Mouse (Mus musculus) kidney, postnatal 25 days (tissue): Measurements from ENCODE around the gene Rsph10b.
"Not testable (repeated sequence)": the region's sequence is repeated elsewhere in the genome, so short reads cannot be mapped to it uniquely, and the experiment has no call there.

Source experiments
- DNase-seq, 2 experiments: peaks; one replicate each; pipeline ENCODE4 v3.0.0; 2021; ENCODE audit warnings: mixed read lengths in 2 of 2

Rsph10b gene

GRCm38 (mm10) chr5:143994632-143995365 lies 62.0 kb downstream of the Rsph10b start:
- DNase-seq, result no peak

- peak in 1 of 2 experiments; percentile 26 for DNase-seq
Measured at GRCm38 (mm10) chr5:143999409-143999808, 66.6 kb downstream of the Rsph10b start.

DNA sequence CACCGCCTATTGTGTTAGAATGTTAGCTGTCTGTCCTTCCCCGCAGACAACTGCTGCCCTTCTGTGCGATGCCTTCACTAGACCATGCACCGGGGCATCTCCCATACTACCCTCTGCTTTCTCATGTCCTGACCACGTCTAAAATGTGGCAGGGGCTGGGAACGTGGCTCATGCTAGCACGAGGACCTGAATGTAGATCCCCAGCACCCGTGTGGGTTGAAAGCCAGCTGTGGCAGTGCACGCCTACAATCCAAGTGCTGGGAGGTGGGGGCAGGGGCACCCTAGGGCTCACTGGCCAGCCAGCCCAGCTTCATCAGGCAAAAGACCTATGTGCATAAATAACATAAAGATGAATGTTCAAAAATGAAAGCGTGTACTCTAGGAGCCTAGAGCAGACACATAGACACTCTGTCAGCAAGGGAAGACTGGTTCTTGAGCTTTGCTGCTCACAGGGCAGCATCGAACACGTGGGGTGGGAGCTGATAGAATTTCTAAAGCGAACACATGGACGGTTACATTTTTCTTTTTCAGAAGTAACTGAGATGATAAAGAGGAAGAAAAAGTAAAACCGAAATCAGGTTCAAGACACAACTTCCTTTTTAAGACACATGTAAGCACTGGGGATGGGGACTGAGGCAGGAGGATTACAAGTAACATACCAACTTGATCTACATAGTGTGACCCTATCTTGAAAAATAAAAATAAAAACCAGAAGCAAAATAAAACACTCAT lies 69.8 kb downstream of the Rsph10b start:
- no peak for DNase-seq

DNA sequence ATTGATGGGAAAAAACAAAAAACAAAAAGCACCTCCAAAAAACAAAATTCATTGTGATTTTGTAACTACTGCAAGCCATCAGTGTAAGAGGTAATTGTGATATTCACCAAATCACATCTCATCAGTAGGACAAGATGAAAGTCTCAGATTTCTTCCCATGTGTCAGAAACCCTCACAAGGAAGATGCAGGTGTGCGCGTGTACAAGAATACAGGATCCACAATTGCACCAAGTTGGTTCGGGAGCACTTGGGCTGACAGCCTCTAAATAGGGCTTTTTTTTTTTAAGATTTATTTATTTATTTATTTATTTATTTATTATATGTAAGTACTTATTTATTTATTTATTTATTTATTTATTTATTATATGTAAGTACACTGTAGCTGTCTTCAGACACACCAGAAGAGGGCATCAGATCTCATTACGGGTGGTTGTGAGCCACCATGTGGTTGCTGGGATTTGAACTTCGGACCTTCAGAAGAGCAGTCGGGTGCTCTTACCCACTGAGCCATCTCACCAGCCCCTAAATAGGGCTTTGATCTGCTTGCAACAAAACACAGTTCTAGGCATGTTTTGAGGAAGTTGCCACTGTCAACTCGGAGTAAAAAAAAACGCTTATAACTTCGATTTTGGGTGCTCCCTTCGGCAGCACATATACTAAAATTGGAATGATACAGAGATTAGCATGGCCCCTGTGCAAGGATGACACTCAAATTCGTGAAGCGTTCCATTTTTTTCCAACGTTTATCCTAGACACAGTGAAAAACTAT lies 80.7 kb downstream of the Rsph10b start:
- DNase-seq, result not testable (repeated sequence)

GRCm38 (mm10) chr5:144014551-144015311 lies 81.9 kb downstream of the Rsph10b start, which contains the start of gene Ccz1:
Gene Ccz1, minus strand, starts transcription at chr5:144014877.
- peak; percentile 76 to 90 for DNase-seq

DNA sequence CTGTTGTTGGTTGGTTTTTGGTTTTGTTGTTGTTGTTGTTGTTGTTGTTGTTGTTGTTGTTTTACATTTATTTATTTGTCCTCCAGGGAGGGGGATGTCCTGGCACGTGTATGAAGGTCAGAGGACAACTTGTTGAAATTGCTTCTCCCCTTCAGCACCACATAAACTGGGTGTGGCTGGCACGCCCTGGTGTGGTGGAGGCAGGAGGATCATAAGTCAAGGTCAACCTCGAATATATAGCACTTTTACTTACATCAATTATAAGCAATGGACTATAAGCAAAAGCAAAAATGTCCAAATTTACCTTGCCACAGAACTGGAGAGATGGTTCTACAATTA lies 82.4 kb downstream of the Rsph10b start:
- DNase-seq, result no peak

- DNase-seq, result no peak
Measured at GRCm38 (mm10) chr5:144015845-144016244, 83.0 kb downstream of the Rsph10b start.

GRCm38 (mm10) chr5:144026620-144027263 lies 93.9 kb downstream of the Rsph10b start, which contains the start of gene Ocm:
Gene Ocm, minus strand, starts transcription at chr5:144026670.
- no peak for DNase-seq

DNA sequence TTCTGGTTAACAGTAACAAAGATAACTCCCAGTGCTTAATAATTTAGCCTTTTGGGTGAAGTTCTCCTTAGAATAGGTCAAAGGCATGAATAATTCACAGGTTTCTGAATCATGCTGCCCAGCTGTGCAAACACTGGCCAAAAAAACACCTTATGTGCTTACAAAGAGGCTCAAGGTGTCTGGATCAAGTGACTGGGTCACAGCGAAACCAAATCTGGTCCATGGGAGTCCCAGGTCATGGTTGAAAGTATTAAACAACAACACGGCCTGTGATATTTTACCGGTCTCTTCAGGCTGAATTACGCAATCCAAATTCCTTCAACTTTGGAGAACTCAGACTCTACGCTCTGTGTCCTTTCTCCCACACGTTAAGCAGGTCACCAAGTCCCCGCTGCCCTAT lies 99.7 kb downstream of the Rsph10b start:
- no peak for DNase-seq

GRCm38 (mm10) chr5:144034567-144034966 lies 101.7 kb downstream of the Rsph10b start:
- no peak for DNase-seq
